Mouse (Mus musculus) forebrain, postnatal 0 days (tissue): ENCODE measurements at regions not wholly inside any gene's neighbourhood (a gene's known extent, or its start where the extent isn't known, plus 50 kb on each side); places are given as distances from the start of the nearest gene placed in this dataset.

Source experiments
- ATAC-seq: fragments of 200-750 bp; cut with Nextera tagmentation; 2 replicates; pipeline ENCODE4 v1.8.0; 2017; ENCODE audit warnings: mild to moderate bottlenecking, moderate library complexity
- DNase-seq: peaks from one replicate; pipeline ENCODE4 v3.0.0-alpha.2; 2015
- H3K27ac ChIP-seq: fragments of 300-500 bp; sonication (generic); 2 replicates; pipeline ENCODE4 v1.5.1; 2014; ENCODE audit warnings: low read depth, mild to moderate bottlenecking, antibody characterized with exemption, low read length, moderate library complexity, mixed read lengths
- H3K27me3 ChIP-seq: fragments of 300-500 bp; sonication (generic); 2 replicates; pipeline ENCODE4 v1.6.1; 2014; ENCODE audit warnings: mild to moderate bottlenecking, low read length, mixed read lengths; ENCODE audit not compliant: insufficient read depth
- H3K36me3 ChIP-seq: fragments of 300-500 bp; sonication (generic); 2 replicates; pipeline ENCODE4 v1.6.1; 2014; ENCODE audit warnings: mild to moderate bottlenecking, moderate library complexity; ENCODE audit not compliant: insufficient read depth
- H3K4me1 ChIP-seq: fragments of 300-500 bp; sonication (generic); 2 replicates; pipeline ENCODE4 v1.6.1; 2014; ENCODE audit warnings: antibody characterized with exemption; ENCODE audit not compliant: insufficient read depth
- H3K4me2 ChIP-seq: fragments of 300-500 bp; sonication (generic); 2 replicates; pipeline ENCODE4 v1.6.1; 2014; ENCODE audit warnings: low read depth, mild to moderate bottlenecking, moderate library complexity
- H3K4me3 ChIP-seq: fragments of 300-500 bp; sonication (generic); 2 replicates; pipeline ENCODE4 v1.5.1; 2014; ENCODE audit warnings: low read depth, low read length, mixed read lengths
- H3K9ac ChIP-seq: fragments of 300-500 bp; sonication (generic); 2 replicates; pipeline ENCODE4 v1.6.1; 2014; ENCODE audit warnings: mild to moderate bottlenecking
- H3K9me3 ChIP-seq: fragments of 300-500 bp; sonication (generic); 2 replicates; pipeline ENCODE4 v1.6.1; 2016; ENCODE audit warnings: low read length
- CTCF ChIP-seq: sonication (generic); IDR thresholded peaks from 2 replicates; pipeline ENCODE4 v1.5.1; 2016; ENCODE audit warnings: antibody characterized with exemption, control low read depth, low read depth
- WGBS: fragments of 180-500 bp; shearing (Covaris S2); extraction: QIAGEN DNeasy Blood & Tissue Kit; methylation state at CpG from one replicate; pipeline ENCODE4 v1.1.7; 2014; 5-methylcytosine and 5-hydroxymethylcytosine counted together

DNA sequence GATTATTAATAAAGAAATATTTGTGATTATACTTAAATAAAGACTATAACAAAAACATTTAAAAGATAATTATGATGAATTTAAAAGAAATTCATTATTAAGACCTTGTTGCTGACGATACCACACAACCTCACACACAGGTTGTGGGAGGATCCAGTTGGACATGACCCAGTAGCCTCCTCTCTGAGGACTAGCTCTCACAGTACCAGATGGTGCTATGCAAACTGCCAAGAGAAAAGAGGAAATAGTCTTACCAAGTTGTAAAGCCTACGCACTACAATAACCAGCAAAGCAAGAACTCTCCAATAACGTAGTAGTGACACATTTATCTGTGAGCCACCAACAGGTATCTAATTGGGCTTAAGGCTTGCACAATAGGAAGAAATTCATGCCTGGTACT, 379.7 kb upstream of the Map3k7 start:
- no peak overlapping the region for H3K4me3 ChIP-seq

DNA sequence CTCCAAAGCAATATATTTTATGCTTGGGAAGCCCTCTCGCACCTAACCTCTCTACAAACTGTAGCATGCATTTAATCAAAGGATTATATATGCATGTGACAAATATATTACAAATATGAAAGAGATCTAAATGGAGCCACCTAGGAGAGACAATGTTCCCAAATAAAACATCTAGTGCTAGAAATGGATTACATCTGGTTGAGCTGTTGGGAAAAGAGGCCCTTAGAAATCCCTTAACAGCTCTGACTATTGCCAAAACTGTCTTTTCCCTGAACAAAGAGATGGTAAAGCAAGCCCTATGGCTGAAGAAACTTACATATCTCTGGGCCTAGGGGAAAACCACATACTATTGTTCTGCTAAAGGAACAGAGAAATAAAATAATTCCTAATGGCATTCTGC, 369.8 kb upstream of the Map3k7 start:
- Histone ChIP-seq H3K4me1 (no peaks in the 10 kb centered on the region), H3K9ac (no peak overlapping the region), H3K4me3 (no peak overlapping the region), H3K27me3 (no peaks in the 10 kb centered on the region), H3K9me3 (no peaks in the 10 kb centered on the region), H3K36me3 (no peaks in the 10 kb centered on the region), H3K27ac (no peak overlapping the region), H3K4me2 (no peak overlapping the region)
- no peak for TF ChIP-seq CTCF
- DNase-seq = no peak
- 92% methylated on average over 1 of the region's 1 CpGs for WGBS
- ATAC-seq = no peak

More for the DNA sequence above, 379.7 kb upstream of the Map3k7 start:
- H3K4me1 ChIP-seq = no peaks in the 10 kb centered on the region
- H3K36me3 ChIP-seq = no peaks in the 10 kb centered on the region
- no peak overlapping the region for H3K9ac ChIP-seq
- H3K27me3 ChIP-seq = no peaks in the 10 kb centered on the region
- TF ChIP-seq CTCF = no peak
- no peaks in the 10 kb centered on the region for H3K9me3 ChIP-seq
- no peak overlapping the region for H3K27ac ChIP-seq
- 59% methylated on average over 3 of the region's 3 CpGs for WGBS
- no peak overlapping the region for H3K4me2 ChIP-seq
- DNase-seq (no peak), ATAC-seq (no peak; the same call in 1 of the 2 replicates)

DNA sequence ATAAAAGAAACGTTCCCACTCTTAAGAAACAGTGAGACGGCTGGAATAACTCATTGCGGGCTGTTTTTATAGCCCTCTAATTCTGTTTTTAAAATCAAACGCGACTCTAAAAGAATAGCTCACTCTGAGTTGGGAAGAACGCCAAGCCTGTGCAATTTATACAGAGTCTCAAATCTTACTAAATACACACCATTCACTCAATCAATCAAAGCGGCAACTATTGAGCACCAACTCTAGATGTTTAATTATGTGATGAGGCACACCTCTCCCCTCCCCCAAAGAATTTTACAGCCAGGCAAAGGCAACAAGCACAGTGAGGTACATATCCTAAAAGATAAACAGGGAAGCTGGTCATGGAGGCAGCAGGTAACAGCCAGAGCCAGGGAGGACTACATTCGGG, 362.4 kb upstream of the Map3k7 start:
- Histone ChIP-seq H3K27me3 (no peaks in the 10 kb centered on the region), H3K4me2 (no peak overlapping the region; the same call in 1 of the 2 replicates), H3K9me3 (no peaks in the 10 kb centered on the region), H3K36me3 (no peaks in the 10 kb centered on the region), H3K9ac (no peak overlapping the region), H3K27ac (no peak overlapping the region), H3K4me1 (no peaks in the 10 kb centered on the region), H3K4me3 (no peak overlapping the region)
- peak; percentile 16; the same call in 1 of the 2 replicates for ATAC-seq
- no peak for TF ChIP-seq CTCF
- DNase-seq = peak; percentile 57
- 15% methylated on average over 8 of the region's 8 CpGs for WGBS

DNA sequence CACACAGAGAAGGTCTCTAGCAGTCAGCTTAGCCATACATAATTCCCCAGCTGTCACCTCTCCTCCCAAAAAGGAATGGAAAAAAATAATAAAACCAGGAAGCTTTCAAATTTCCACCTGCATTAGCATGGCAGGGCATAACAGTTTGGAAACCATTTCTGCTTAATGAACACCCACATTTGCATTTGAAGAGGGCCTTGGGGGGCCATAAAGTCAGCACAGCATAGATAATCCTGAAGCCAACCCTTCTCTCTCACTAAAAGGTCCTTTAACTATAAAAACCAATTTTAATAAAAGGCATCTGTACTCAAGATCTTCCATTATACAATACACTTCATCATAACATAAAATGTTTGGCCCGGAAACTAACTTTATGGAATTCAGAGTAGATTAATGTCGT, 360.1 kb upstream of the Map3k7 start:
- H3K4me2 ChIP-seq = no peak overlapping the region
- H3K4me3 ChIP-seq = no peak overlapping the region
- H3K27ac ChIP-seq = no peak overlapping the region
- no peak for DNase-seq
- no peak for TF ChIP-seq CTCF
- no peaks in the 10 kb centered on the region for H3K27me3 ChIP-seq
- H3K9me3 ChIP-seq = no peaks in the 10 kb centered on the region
- WGBS = 90% methylated on average over 2 of the region's 2 CpGs
- no peak for ATAC-seq
- H3K4me1 ChIP-seq = no peaks in the 10 kb centered on the region
- H3K36me3 ChIP-seq = no peaks in the 10 kb centered on the region
- no peak overlapping the region for H3K9ac ChIP-seq

DNA sequence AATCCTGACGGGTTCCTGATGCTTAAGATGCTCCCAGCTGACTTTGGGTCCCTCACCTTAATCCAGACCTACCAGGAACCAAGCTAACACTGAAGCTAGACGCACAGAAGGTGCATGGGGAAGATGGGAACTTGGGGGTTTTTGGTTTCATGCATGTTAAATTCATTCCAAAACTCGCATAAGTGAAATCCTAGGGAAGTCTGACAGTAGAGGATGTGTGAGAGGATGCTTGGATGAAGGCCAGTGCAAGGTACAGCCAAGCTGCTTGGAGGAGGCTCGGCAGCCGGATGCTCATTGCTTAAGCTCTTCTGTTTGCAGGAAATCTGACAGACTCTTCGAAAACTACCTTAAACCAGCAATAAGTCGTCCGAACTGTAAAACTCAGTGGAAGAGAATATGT, 355.1 kb upstream of the Map3k7 start:
- ATAC-seq = peak; percentile 65
- H3K27me3 ChIP-seq = no peaks in the 10 kb centered on the region
- WGBS = 54% methylated on average over 8 of the region's 8 CpGs
- no peak overlapping the region for H3K9ac ChIP-seq
- no peaks in the 10 kb centered on the region for H3K36me3 ChIP-seq
- no peaks in the 10 kb centered on the region for H3K4me1 ChIP-seq
- peak; percentile 74 for DNase-seq
- no peak overlapping the region for H3K27ac ChIP-seq
- no peaks in the 10 kb centered on the region for H3K9me3 ChIP-seq
- H3K4me3 ChIP-seq = no peak overlapping the region
- no peak for TF ChIP-seq CTCF
- no peak overlapping the region for H3K4me2 ChIP-seq

DNA sequence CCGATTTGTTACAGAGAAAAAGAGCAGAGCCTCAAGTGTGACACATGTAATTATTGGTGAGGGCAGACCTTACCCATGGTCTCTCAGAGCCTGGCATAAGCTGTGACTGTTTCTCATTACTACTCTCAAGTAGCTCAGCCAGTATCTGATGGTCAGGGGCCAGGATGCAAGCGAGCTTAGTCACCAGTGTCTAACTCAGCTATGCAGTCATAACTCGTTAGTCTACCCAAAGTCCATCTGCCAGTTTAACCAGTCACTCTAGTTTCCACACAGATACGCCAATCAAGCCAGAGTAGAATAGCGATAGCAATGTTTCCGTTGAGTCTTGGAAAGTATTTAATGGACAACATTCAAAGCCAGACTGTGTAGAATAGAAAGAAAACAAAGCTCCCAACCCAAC, 354.3 kb upstream of the Map3k7 start:
- H3K27me3 ChIP-seq = no peaks in the 10 kb centered on the region
- H3K36me3 ChIP-seq = no peaks in the 10 kb centered on the region
- WGBS = 60% methylated on average over 6 of the region's 6 CpGs
- no peak overlapping the region for H3K4me2 ChIP-seq
- no peaks in the 10 kb centered on the region for H3K9me3 ChIP-seq
- DNase-seq (no peak), ATAC-seq (no peak)
- no peak overlapping the region for H3K4me3 ChIP-seq
- no peak for TF ChIP-seq CTCF
- H3K9ac ChIP-seq = no peak overlapping the region
- no peaks in the 10 kb centered on the region for H3K4me1 ChIP-seq
- H3K27ac ChIP-seq = no peak overlapping the region

DNA sequence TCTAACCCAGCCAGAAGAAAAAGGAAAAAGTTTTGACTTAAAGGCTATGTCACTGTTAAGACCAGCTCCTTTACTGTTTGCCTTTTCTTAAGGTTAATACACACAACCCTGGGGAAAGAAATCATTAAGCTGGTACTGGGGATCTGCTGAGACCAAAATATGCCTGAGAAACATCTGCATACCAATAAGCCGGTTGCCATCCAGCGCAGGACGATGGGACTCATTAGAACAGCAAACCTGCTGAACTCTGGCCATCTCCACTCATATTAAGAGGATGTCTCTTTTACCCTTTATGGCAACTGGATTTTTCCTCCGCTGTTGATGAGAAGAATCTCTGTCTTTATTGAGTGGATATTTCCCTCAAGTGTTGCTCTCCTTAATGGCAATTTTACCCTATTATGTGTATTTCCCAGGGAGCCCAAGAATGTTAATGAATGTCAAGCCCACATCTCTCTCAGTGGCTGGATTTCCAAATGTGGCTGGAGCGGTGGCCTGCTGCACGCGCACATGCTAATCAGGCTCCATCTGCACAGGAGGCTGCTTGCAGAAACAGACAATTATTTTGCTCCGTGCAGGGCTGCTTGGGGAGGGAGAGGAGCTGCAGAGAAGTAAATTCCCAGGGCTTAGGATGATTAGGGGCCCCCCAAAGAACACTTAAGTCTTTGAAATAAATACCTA, 351.6 kb upstream of the Map3k7 start:
- TF ChIP-seq CTCF = no peak

More for the DNA sequence above, 351.6 kb upstream of the Map3k7 start:
- WGBS = 7% methylated on average over 8 of the region's 8 CpGs
- Histone ChIP-seq H3K4me2 (no peak overlapping the region), H3K4me1 (no peaks in the 10 kb centered on the region), H3K27ac (no peak overlapping the region), H3K36me3 (no peaks in the 10 kb centered on the region), H3K9ac (no peak overlapping the region), H3K4me3 (no peak overlapping the region), H3K27me3 (no peaks in the 10 kb centered on the region), H3K9me3 (no peaks in the 10 kb centered on the region)
- peak; percentile 61 for ATAC-seq
- peak; percentile 42 for DNase-seq
